Mouse (Mus musculus): ENCODE measurements around the gene Pou2f3. TPM values are rescaled to one million over a fixed set of nuclear protein-coding genes. Genes with fewer than 3 reads are reported as not detected.

Gene Pou2f3
- polyA plus RNA-seq, 1 experiment from 2014 or later: 0.24 TPM

DNA sequence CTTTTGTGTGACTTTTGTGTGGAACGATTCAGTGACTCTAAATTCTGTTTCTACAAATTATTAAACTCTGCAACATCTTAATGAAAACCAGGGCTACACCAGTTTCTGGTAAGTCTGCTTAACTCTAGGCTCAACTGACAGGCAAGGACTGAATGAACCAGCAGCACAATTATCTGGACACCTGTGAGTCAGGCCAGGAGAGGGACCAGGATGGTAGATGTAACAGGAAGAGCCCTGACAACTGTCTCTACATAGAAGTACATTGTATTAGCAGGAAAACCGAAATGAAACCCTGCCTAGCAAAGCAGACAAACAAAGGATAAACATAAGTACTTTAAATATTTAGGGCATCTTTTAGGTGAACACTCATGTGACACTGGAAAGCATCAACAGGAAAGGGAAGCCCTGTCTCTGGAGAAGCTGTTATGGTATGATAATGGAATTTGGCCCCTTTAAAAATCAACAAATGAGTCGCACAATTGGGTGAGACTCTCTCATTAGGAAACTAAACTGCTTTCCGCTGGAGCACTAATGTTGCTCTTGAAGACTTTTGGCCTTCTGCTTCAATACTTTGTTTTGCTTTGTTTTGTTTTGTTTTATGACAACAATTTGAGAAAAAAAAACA, 106.4 kb downstream of the Pou2f3 start:
- Histone ChIP-seq H3K9ac (ENCODE audit: low read depth, low read length) (peak overlapping the region; percentile 37; the same call in 1 of the 2 replicates), H3K9me3 (ENCODE audit: control insufficient read depth, low read length) (no peaks in the 10 kb centered on the region), H3K4me1 (ENCODE audit: control insufficient read depth, insufficient read depth, low read length) (peaks cover 21% of the 10 kb centered on the region), H3K4me3 (ENCODE audit: low read length) (peak overlapping the region; percentile 89), H3K27ac (ENCODE audit: low read length) (no peak overlapping the region), H3K36me3 (ENCODE audit: control insufficient read depth, insufficient read depth, low read length) (no peaks in the 10 kb centered on the region), H3K27me3 (replicated peaks; ENCODE audit: control insufficient read depth, insufficient read depth, low read length) (no peaks in the 10 kb centered on the region), H3K4me2 (ENCODE audit: low read depth, low read length) (peak overlapping the region; percentile 77)
- no peak for ATAC-seq
- 23% methylated on average over 4 of the region's 4 CpGs for WGBS

DNA sequence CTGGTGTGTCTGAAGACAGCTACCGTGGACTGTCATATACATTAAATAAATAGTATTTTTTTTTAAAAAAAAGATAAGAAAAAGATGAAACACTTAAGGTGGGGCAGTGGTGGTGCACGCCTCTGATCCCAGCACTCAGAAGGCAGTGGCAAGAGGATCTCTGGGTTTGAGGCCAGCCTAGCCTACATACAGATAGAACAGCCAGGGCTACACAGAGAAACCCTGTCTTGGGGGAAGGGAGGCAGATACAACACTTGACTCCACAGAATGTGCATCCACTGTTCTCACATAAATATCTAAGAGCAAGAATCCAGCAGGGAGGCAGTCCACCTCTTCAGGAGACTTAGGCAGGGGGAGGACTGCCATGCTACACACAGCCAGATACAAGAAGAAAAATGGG, 107.2 kb downstream of the Pou2f3 start:
- Histone ChIP-seq H3K4me1 (ENCODE audit: control insufficient read depth, insufficient read depth, low read length) (peaks cover 22% of the 10 kb centered on the region), H3K36me3 (ENCODE audit: control insufficient read depth, insufficient read depth, low read length) (no peaks in the 10 kb centered on the region)

DNA sequence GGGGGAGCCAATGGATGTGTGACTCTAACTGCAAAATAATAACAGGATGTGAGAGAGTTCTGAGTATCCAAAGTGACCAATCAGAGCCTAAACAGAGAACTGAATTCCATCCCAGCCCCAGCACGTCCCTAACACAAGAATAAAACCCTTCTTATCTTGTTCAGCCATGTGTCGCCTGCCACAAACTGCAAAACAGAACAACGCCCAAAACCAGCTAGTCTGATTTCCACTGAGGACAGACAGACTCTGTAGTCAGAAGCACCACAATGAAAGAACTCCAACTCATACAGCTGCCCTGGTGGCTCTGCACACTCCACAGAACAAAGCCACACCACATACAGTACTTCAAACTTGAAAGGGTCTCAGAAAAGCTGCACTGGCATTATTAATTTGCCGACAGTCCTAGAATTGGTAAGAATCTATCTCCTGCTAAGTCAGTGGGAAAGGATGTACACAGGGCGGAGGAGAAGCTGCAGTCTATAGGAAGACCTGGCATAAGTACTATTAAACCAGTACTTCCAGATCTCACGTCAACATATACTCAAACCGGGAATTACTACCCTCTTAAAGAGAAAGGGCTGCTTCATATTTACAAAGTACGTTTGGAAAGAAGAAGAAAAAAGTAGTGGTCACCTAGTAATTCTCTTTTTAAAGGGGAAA, 108.1 kb downstream of the Pou2f3 start:
- Histone ChIP-seq H3K9me3 (ENCODE audit: control insufficient read depth, low read length) (no peaks in the 10 kb centered on the region), H3K4me2 (ENCODE audit: low read depth, low read length) (0 out of 2 replicates have a peak overlapping the region, but pooled peaks have one; percentile 28), H3K4me1 (ENCODE audit: control insufficient read depth, insufficient read depth, low read length) (peaks cover 22% of the 10 kb centered on the region), H3K9ac (ENCODE audit: low read depth, low read length) (no peak overlapping the region), H3K36me3 (ENCODE audit: control insufficient read depth, insufficient read depth, low read length) (no peaks in the 10 kb centered on the region), H3K27ac (ENCODE audit: low read length) (no peak overlapping the region), H3K4me3 (ENCODE audit: low read length) (no peak overlapping the region), H3K27me3 (replicated peaks; ENCODE audit: control insufficient read depth, insufficient read depth, low read length) (no peaks in the 10 kb centered on the region)
- ATAC-seq: no peak; the same call in 1 of the 2 replicates
- WGBS: 61% methylated on average over 8 of the region's 8 CpGs

More for the DNA sequence above, 107.2 kb downstream of the Pou2f3 start:
- 76% methylated on average over 2 of the region's 2 CpGs for WGBS
- no peak overlapping the region for H3K27ac ChIP-seq (ENCODE audit: low read length)
- H3K9ac ChIP-seq (ENCODE audit: low read depth, low read length): 0 out of 2 replicates have a peak overlapping the region, but pooled peaks have one; percentile 5
- ATAC-seq: no peak
- no peaks in the 10 kb centered on the region for H3K27me3 ChIP-seq (replicated peaks; ENCODE audit: control insufficient read depth, insufficient read depth, low read length)
- peak overlapping the region; percentile 43 for H3K4me2 ChIP-seq (ENCODE audit: low read depth, low read length)
- H3K9me3 ChIP-seq (ENCODE audit: control insufficient read depth, low read length): no peaks in the 10 kb centered on the region
- H3K4me3 ChIP-seq (ENCODE audit: low read length): peak overlapping the region; percentile 21

DNA sequence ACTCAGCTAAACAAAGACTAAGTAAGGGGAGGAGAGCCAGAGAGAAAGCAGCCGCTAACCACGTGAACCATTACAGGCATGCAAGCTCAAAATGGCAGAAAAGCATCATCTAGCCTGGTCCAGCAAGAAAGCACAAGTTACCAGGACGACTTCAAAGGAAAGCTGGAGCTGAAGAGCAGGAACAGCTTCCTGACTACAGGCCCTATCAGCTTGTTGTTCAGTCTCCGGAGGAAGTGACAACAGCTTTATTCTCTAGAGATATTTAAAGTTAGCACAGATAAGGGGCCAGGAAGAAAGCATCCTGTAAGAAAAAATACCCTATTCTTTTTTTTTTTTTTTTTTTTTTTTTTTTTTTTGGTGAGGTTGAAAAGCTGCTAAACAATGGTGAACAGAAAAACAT, 111.2 kb downstream of the Pou2f3 start:
- Histone ChIP-seq H3K36me3 (ENCODE audit: control insufficient read depth, insufficient read depth, low read length) (no peaks in the 10 kb centered on the region), H3K27ac (ENCODE audit: low read length) (no peak overlapping the region), H3K4me3 (ENCODE audit: low read length) (no peak overlapping the region), H3K9me3 (ENCODE audit: control insufficient read depth, low read length) (no peaks in the 10 kb centered on the region), H3K4me1 (ENCODE audit: control insufficient read depth, insufficient read depth, low read length) (peaks cover 29% of the 10 kb centered on the region), H3K27me3 (replicated peaks; ENCODE audit: control insufficient read depth, insufficient read depth, low read length) (no peaks in the 10 kb centered on the region), H3K4me2 (ENCODE audit: low read depth, low read length) (no peak overlapping the region), H3K9ac (ENCODE audit: low read depth, low read length) (no peak overlapping the region)
- ATAC-seq: no peak
- 63% methylated on average over 4 of the region's 4 CpGs for WGBS

DNA sequence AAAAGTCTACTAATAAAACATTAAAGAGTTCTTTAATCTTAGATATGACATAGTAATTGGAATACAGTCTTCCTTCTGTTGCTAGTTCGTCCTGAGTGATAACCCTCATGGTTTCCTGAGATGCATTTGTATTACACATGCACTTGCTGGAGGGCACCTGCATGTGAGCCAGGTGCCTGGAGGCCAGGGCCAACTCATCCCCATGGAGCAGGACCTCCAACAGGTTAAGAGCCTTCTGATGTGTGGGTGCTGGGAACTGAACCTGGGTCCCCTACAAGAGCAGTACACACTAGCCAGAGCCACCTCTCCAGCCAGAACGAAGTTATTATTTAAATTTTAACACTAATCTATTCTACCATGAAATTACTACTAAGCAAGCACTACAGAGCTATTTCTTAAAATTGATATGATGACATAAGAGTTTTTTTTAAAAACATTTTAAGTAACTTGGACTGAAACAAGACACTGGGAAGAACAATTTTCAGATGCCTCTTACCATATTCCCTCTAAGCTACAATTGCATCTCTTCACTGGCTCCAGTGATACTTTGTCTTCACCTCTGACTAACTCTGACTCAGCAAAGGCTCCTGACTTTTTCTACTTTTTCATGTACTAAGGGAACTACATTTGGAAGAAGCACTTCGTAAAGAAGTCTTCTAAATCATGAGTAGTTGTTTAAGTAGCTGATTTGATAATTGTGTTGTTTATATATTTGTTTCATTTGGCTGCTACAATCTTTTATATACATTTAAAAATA, 112.2 kb downstream of the Pou2f3 start:
- H3K4me3 ChIP-seq (ENCODE audit: low read length): no peak overlapping the region
- no peak overlapping the region for H3K27ac ChIP-seq (ENCODE audit: low read length)
- H3K9ac ChIP-seq (ENCODE audit: low read depth, low read length): no peak overlapping the region
- ATAC-seq: no peak
- no peak overlapping the region for H3K4me2 ChIP-seq (ENCODE audit: low read depth, low read length)
- WGBS: 90% methylated on average over 3 of the region's 3 CpGs
- H3K9me3 ChIP-seq (ENCODE audit: control insufficient read depth, low read length): no peaks in the 10 kb centered on the region
- no peaks in the 10 kb centered on the region for H3K36me3 ChIP-seq (ENCODE audit: control insufficient read depth, insufficient read depth, low read length)
- H3K27me3 ChIP-seq (replicated peaks; ENCODE audit: control insufficient read depth, insufficient read depth, low read length): no peaks in the 10 kb centered on the region
- H3K4me1 ChIP-seq (ENCODE audit: control insufficient read depth, insufficient read depth, low read length): peaks cover 21% of the 10 kb centered on the region

DNA sequence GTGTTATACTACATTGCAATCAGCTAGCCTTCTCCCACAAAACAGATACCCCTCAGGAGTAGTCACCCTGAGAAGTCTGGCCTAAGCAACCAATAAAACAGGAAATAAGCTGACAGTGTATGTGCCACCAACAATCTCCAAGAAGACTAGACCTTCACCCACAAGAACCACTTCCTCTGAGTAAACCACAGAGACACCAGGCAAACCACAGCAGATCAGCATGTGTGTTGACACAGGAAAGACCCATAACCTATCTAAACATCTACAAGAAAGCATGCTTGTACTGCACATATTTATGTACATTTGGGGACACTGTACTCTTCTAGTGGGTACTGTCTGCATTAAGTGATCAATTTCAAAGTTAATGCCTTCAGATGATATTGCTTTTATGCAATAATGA, 113.8 kb downstream of the Pou2f3 start:
- Histone ChIP-seq H3K36me3 (ENCODE audit: control insufficient read depth, insufficient read depth, low read length) (no peaks in the 10 kb centered on the region), H3K4me2 (ENCODE audit: low read depth, low read length) (no peak overlapping the region), H3K4me3 (ENCODE audit: low read length) (no peak overlapping the region), H3K9ac (ENCODE audit: low read depth, low read length) (no peak overlapping the region), H3K9me3 (ENCODE audit: control insufficient read depth, low read length) (no peaks in the 10 kb centered on the region), H3K27ac (ENCODE audit: low read length) (no peak overlapping the region), H3K27me3 (replicated peaks; ENCODE audit: control insufficient read depth, insufficient read depth, low read length) (no peaks in the 10 kb centered on the region), H3K4me1 (ENCODE audit: control insufficient read depth, insufficient read depth, low read length) (peaks cover 10% of the 10 kb centered on the region)
- ATAC-seq: no peak

DNA sequence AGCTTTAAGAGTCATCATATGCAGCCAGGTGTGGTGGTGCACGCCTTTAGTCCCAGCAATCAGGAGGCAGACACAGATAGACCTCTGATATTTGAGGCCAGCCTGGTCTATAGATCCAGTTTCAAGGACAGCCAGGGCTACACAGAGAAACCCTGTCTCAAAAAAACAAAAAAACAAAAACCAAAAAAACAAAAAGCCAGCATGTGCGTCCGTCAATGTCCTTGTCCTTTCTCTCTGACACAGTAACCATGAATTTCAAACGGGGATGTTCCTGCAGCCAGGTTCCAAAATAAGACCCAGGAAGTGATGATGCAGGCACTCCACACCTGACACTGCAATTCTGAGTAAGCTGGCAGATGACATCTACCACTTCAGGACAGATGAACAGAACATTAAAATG, 115.3 kb downstream of the Pou2f3 start:
- Histone ChIP-seq H3K36me3 (ENCODE audit: control insufficient read depth, insufficient read depth, low read length) (no peaks in the 10 kb centered on the region), H3K4me3 (ENCODE audit: low read length) (no peak overlapping the region), H3K9me3 (ENCODE audit: control insufficient read depth, low read length) (no peaks in the 10 kb centered on the region), H3K27ac (ENCODE audit: low read length) (no peak overlapping the region), H3K9ac (ENCODE audit: low read depth, low read length) (no peak overlapping the region), H3K27me3 (replicated peaks; ENCODE audit: control insufficient read depth, insufficient read depth, low read length) (no peaks in the 10 kb centered on the region), H3K4me2 (ENCODE audit: low read depth, low read length) (no peak overlapping the region), H3K4me1 (ENCODE audit: control insufficient read depth, insufficient read depth, low read length) (peaks cover 10% of the 10 kb centered on the region)
- 88% methylated on average over 4 of the region's 4 CpGs for WGBS
- ATAC-seq: no peak

DNA sequence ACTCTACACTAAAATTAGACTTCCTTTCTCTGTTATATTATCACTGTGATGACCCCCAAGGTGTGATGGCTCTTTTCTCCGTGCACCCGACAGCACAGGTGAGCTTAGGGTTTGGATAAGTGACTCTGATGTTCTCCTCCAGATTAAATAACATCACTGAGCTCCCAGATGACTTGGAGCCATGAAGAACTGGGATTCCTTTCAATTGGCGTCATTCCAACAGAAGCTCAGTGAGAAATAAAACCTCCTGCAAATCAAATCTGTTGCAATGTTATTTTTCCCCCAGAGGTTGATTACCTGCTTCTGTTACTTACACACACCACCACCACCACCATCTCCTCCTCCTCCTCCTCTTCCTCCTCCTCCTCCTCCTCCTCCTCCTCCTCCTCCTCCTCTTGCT, 116.4 kb downstream of the Pou2f3 start:
- no peak for ATAC-seq
- no peak overlapping the region for H3K4me3 ChIP-seq (ENCODE audit: low read length)
- H3K27ac ChIP-seq (ENCODE audit: low read length): no peak overlapping the region
- H3K4me2 ChIP-seq (ENCODE audit: low read depth, low read length): no peak overlapping the region
- H3K9ac ChIP-seq (ENCODE audit: low read depth, low read length): no peak overlapping the region
- H3K36me3 ChIP-seq (ENCODE audit: control insufficient read depth, insufficient read depth, low read length): no peaks in the 10 kb centered on the region
- no peaks in the 10 kb centered on the region for H3K27me3 ChIP-seq (replicated peaks; ENCODE audit: control insufficient read depth, insufficient read depth, low read length)
- peaks cover 9% of the 10 kb centered on the region for H3K4me1 ChIP-seq (ENCODE audit: control insufficient read depth, insufficient read depth, low read length)
- WGBS: 52% methylated on average over 3 of the region's 3 CpGs
- no peaks in the 10 kb centered on the region for H3K9me3 ChIP-seq (ENCODE audit: control insufficient read depth, low read length)

DNA sequence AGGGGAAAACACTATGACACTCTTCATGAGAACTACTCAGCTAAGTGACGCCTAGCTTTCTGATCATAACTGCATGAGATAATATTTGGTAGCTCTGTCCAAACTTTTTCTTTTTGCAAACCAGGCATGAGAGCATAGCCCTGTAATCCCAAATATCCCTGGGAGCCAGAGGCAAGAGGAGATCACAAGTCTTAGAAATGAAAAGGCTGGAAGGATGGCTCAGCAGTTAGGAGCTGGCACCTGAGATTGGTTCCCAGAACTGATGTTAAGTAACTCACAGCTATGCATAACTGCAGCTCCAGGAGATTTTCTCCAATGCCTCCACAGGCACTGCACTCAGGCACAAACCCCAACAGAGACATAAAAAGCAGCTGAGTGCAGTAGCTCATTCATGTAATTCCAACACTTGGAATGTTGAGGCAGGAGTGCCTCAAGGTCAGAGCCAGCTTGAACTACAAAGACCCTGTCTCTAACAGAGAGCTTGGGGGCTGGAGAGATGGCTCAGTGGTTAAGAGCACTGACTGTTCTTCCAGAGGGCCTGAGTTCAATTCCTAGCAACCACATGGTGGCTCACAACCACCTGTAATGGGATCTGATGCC, 124.4 kb downstream of the Pou2f3 start:
- WGBS: 84% methylated on average over 1 of the region's 1 CpGs
- no peak overlapping the region for H3K4me3 ChIP-seq (ENCODE audit: low read length)
- no peak overlapping the region for H3K4me2 ChIP-seq (ENCODE audit: low read depth, low read length)
- no peak overlapping the region for H3K9ac ChIP-seq (ENCODE audit: low read depth, low read length)
- no peak overlapping the region for H3K27ac ChIP-seq (ENCODE audit: low read length)
- ATAC-seq: no peak
- H3K36me3 ChIP-seq (ENCODE audit: control insufficient read depth, insufficient read depth, low read length): no peaks in the 10 kb centered on the region
- H3K27me3 ChIP-seq (replicated peaks; ENCODE audit: control insufficient read depth, insufficient read depth, low read length): no peaks in the 10 kb centered on the region
- no peaks in the 10 kb centered on the region for H3K9me3 ChIP-seq (ENCODE audit: control insufficient read depth, low read length)
- H3K4me1 ChIP-seq (ENCODE audit: control insufficient read depth, insufficient read depth, low read length): peaks cover 14% of the 10 kb centered on the region; the same call in 1 of the 2 replicates
